Mouse (Mus musculus) liver, postnatal 0 days (tissue): ENCODE results near the gene Rplp1.

Source experiments
- CTCF ChIP-seq: sonication (generic); IDR thresholded peaks from 2 replicates; pipeline ENCODE4 v1.5.1; 2016; ENCODE audit warnings: antibody characterized with exemption, low read depth
- EP300 ChIP-seq: IDR thresholded peaks from 2 replicates; pipeline ENCODE4 v1.6.1; 2016; ENCODE audit warnings: antibody characterized with exemption, low read depth, mild to moderate bottlenecking

GRCm38 (mm10) chr9:61867659-61868058 is 46.7 kb downstream of the Rplp1 start:
- TF ChIP-seq CTCF (no peak), EP300 (no peak)
